Mouse (Mus musculus) forebrain, embryonic 10.5 days (tissue): ENCODE data around the gene Mrpl37. TPM values are rescaled to one million over a fixed set of nuclear protein-coding genes. Genes with fewer than 3 reads are reported as not detected.
"Not testable (repeated sequence)": the region's sequence is repeated elsewhere in the genome, so short reads cannot be mapped to it uniquely, and the experiment has no call there.

ENCODE experiments used
- DNase-seq: peaks from one replicate; pipeline ENCODE4 v3.0.0-alpha.2; 2017; ENCODE audit warnings: low spot score; ENCODE audit errors: extremely low spot score
- H3K27ac ChIP-seq: fragments of 300-500 bp; sonication (generic); 2 replicates; pipeline ENCODE4 v1.5.1; 2016; ENCODE audit warnings: mild to moderate bottlenecking
- H3K27me3 ChIP-seq: fragments of 300-500 bp; sonication (generic); 2 replicates; pipeline ENCODE4 v1.6.1; 2016; ENCODE audit warnings: mild to moderate bottlenecking; ENCODE audit not compliant: poor library complexity, severe bottlenecking
- H3K36me3 ChIP-seq: fragments of 300-500 bp; sonication (generic); replicated peaks from 2 replicates; pipeline ENCODE4 v1.6.1; 2016; ENCODE audit warnings: mild to moderate bottlenecking, moderate library complexity
- H3K4me1 ChIP-seq: fragments of 300-500 bp; sonication (generic); 2 replicates; pipeline ENCODE4 v1.6.1; 2016
- H3K4me3 ChIP-seq: fragments of 300-500 bp; sonication (generic); 2 replicates; pipeline ENCODE4 v1.5.1; 2016; ENCODE audit warnings: mild to moderate bottlenecking, moderate library complexity
- H3K9me3 ChIP-seq: fragments of 300-500 bp; sonication (generic); 2 replicates; pipeline ENCODE4 v1.6.1; 2016; ENCODE audit warnings: mild to moderate bottlenecking, moderate library complexity
- WGBS: fragments of 180-500 bp; shearing (Covaris S2); methylation state at CpG from one replicate; pipeline ENCODE4 v1.1.7; 2016; 5-methylcytosine and 5-hydroxymethylcytosine counted together
- polyA plus RNA-seq: library from polyadenylated mRNA; unstranded; fragments of >200 nt; fragmentation: Nextera tagmentation; extraction: Ambion mirVana; gene quantifications from 2 replicates; pipeline ENCODE4 v1.2.1, GENCODE M21; 2016

Gene Mrpl37
- polyA plus RNA-seq, result 131 and 132 TPM in 2 replicates

DNA sequence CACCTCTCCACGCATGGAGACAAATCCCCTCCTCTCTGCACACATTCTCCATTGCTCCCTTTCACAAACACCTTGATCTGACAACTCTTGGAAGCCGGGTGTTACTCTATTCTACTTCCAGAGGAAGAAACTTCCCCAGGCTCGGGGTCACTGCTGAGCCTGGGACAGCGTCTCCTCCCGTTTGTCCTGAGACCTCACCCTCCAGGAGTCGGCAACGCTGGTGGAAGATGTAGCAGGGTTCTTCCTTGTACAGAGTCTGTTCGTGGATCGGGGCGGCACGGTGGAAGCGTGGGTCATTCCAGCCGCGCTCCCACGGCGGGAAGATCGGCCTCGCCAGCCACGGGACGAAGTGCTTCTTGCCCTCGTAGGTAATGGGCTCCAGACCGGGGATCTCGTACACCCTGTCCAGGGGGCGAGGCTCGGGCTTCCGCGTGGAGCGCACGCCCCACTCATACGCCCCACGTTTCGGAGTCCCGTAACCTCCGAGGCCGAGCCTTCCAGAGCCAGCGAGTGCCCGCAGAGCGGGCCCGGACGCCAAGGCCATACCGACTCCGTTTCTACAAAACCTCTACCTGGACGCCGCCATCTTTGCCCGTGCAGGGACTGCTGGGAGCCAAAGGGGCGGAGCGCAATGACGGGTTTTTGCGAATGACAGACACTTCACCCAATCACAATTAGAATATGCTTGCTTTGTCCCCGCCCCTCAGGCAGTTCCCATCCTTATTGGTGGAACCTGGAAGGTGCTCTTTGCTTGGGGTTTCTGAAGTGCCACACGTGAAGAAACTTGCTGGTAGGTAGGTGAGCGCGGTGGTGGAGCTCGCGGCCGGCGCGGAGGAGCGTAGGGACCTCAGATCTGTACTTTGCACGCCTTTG, at the start of gene Mrpl37, which contains the start of gene Cyb5rl:
Gene Mrpl37, minus strand, starts transcription at position 617 of the 873 bp plus-strand sequence.
Gene Cyb5rl, plus strand, starts transcription at position 737 of the 873 bp plus-strand sequence.
- peak; percentile 94 for DNase-seq
- H3K9me3 ChIP-seq, result no peaks in the 10 kb centered on the region
- peaks cover 5% of the 10 kb centered on the region; the same call in 1 of the 2 replicates for H3K27me3 ChIP-seq
- H3K36me3 ChIP-seq, result peaks cover 35% of the 10 kb centered on the region
- peaks cover 30% of the 10 kb centered on the region for H3K4me1 ChIP-seq
- peak within 1 kb of the TSS; percentile 92 for H3K27ac ChIP-seq
- WGBS, result under 1% methylated on average over 60 of the region's 60 CpGs
- H3K4me3 ChIP-seq, result peak within 1 kb of the TSS; percentile 96

DNA sequence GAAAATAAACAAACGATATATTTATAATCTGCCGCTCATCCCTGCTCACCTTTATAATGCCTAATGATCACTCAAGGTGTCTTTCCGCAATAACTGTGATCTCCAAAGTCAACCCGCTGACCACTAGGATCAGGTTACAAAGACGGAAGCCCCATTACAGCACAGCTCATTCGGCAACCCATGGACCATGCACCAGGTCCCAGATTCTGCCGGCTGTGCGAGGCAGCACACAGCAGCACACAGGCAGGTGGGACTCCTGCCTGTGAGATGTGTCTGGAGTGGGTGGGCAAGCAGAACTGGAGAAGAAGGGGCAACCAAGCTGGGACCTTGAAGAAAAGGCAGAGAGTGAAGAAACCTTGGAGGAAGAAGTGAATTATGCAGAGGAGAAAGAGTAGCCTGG, 47.6 kb upstream of the Mrpl37 start:
- no peaks in the 10 kb centered on the region for H3K9me3 ChIP-seq
- H3K27ac ChIP-seq, result no peak overlapping the region
- DNase-seq, result no peak
- H3K36me3 ChIP-seq, result no peaks in the 10 kb centered on the region
- 71% methylated on average over 8 of the region's 8 CpGs for WGBS
- H3K27me3 ChIP-seq, result no peaks in the 10 kb centered on the region
- no peak overlapping the region for H3K4me3 ChIP-seq
- H3K4me1 ChIP-seq, result peaks cover 21% of the 10 kb centered on the region

DNA sequence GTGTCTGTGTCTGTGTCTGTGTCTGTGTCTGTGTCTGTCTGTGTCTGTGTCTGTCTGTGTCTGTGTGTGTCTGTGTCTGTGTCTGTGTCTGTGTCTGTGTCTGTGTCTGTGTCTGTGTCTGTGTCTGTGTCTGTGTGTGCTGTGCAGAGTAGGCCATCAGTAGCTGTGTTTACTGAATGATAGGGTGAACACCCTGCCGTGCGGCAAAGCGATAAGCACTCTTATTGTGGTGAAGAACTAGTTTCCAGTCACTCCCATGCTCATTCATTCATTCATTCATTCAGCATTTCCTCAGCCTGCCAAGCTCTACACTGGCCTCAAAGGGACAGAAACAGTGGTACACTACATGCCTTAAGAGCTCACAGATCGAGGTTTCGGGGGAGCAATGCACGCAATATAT, 42.5 kb upstream of the Mrpl37 start:
- H3K36me3 ChIP-seq, H3K4me3 ChIP-seq, H3K27me3 ChIP-seq, DNase-seq, H3K9me3 ChIP-seq, H3K27ac ChIP-seq: not testable (repeated sequence)
- WGBS, result 97% methylated on average over 6 of the region's 6 CpGs
- peaks cover 27% of the 10 kb centered on the region for H3K4me1 ChIP-seq

DNA sequence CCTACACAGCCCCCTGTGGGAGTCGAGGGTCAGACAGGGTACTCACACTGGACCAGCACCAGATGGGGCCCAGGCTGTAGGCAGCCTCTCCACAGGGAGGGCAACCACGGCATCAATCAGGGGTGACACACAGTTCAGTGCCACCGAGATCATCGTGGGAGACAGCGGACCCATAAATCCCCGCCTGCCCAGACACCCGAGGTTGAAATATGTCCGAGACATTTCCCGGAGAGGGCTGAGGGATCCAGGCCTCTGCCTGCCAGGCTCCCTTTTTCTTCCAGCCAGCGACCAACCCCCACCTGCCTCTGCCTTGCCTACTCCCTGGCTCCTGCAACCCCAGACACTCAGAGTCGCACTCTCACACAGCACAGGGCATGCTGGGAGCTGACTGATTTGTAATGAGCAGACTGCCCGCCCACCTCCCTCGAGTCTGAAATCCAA, 41.6 kb upstream of the Mrpl37 start:
- 69% methylated on average over 13 of the region's 13 CpGs for WGBS
- H3K27ac ChIP-seq, result peak overlapping the region; percentile 49
- no peaks in the 10 kb centered on the region for H3K36me3 ChIP-seq
- H3K27me3 ChIP-seq, result no peaks in the 10 kb centered on the region
- peaks cover 20% of the 10 kb centered on the region for H3K4me1 ChIP-seq
- DNase-seq, result no peak
- H3K4me3 ChIP-seq, result no peak overlapping the region
- H3K9me3 ChIP-seq, result no peaks in the 10 kb centered on the region

GRCm38 (mm10) chr4:107106777-107107176, 40.1 kb upstream of the Mrpl37 start:
- 94% methylated on average over 16 of the region's 16 CpGs for WGBS
- Histone ChIP-seq H3K4me3 (no peak overlapping the region), H3K27ac (peak overlapping the region; percentile 4; the same call in 1 of the 2 replicates), H3K27me3 (no peaks in the 10 kb centered on the region), H3K36me3 (no peaks in the 10 kb centered on the region), H3K4me1 (peaks cover 31% of the 10 kb centered on the region), H3K9me3 (no peaks in the 10 kb centered on the region)
- no peak for DNase-seq

- peak overlapping the region; percentile 51; the same call in 1 of the 2 replicates for H3K27ac ChIP-seq
- peaks cover 32% of the 10 kb centered on the region for H3K4me1 ChIP-seq
- H3K27me3 ChIP-seq, result 0 out of 2 replicates have a peak, but pooled peaks cover under 1% of the 10 kb centered on the region
- H3K36me3 ChIP-seq, result no peaks in the 10 kb centered on the region
- DNase-seq, result no peak
- 84% methylated on average over 8 of the region's 8 CpGs for WGBS
- H3K4me3 ChIP-seq, result no peak overlapping the region
- no peaks in the 10 kb centered on the region for H3K9me3 ChIP-seq
Observed at GRCm38 (mm10) chr4:107102220-107102619, 35.6 kb upstream of the Mrpl37 start.

GRCm38 (mm10) chr4:107098791-107099525, 32.3 kb upstream of the Mrpl37 start:
- 86% methylated on average over 17 of the region's 17 CpGs for WGBS
- DNase-seq, result no peak
- Histone ChIP-seq H3K27ac (peak overlapping the region; percentile 37), H3K27me3 (0 out of 2 replicates have a peak, but pooled peaks cover 5% of the 10 kb centered on the region), H3K9me3 (no peaks in the 10 kb centered on the region), H3K4me3 (no peak overlapping the region), H3K36me3 (no peaks in the 10 kb centered on the region), H3K4me1 (peaks cover 61% of the 10 kb centered on the region)

DNA sequence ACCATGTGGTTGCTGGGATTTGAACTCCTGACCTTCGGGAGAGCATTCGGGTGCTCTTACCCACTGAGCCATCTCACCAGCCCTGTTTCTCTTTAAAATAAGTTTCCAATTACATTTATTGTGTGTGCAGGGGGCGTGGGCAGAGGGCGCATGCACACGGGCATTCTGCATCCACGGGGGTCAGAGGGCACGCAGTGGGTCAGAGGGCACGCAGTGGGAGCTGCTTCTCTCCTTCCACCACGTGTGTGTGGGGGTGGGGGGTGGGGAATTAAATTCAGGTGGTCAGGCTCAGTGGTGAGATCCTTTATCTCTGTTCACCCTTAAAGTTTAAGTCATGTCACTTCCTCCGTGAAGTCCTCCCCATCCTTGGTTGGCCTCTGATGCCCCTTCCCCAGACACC, 31.7 kb upstream of the Mrpl37 start:
- no peak for DNase-seq
- Histone ChIP-seq H3K27me3 (0 out of 2 replicates have a peak, but pooled peaks cover 5% of the 10 kb centered on the region), H3K4me3 (no peak overlapping the region), H3K4me1 (peaks cover 66% of the 10 kb centered on the region), H3K27ac (no peak overlapping the region), H3K9me3 (no peaks in the 10 kb centered on the region), H3K36me3 (no peaks in the 10 kb centered on the region)
- 76% methylated on average over 10 of the region's 10 CpGs for WGBS

DNA sequence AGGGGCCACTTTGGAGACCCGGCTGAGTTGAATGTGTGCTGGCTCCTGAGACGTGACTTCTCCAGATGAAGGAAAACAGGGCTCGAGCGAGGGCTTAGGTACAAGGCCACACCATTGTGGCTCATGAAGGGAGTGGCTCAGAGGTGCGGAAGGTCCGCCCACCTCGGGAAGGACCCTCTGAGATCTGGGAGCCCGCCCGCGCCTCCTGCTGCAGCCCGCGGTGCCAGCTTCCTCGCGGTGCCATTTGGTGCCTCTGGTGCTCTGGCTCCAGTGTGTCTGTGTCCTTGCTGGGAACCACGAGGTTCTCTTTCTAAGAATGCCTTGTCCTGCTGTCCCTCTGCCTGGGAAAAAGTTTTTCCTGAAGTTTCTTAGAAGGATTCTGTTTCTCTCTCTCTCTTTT, 31.2 kb upstream of the Mrpl37 start:
- Histone ChIP-seq H3K4me1 (peaks cover 70% of the 10 kb centered on the region), H3K27me3 (0 out of 2 replicates have a peak, but pooled peaks cover 5% of the 10 kb centered on the region), H3K36me3 (no peaks in the 10 kb centered on the region), H3K9me3 (no peaks in the 10 kb centered on the region), H3K4me3 (no peak overlapping the region), H3K27ac (peak overlapping the region; percentile 62)
- no peak for DNase-seq
- WGBS, result 64% methylated on average over 15 of the region's 15 CpGs

GRCm38 (mm10) chr4:107096841-107097373, 30.2 kb upstream of the Mrpl37 start, which contains the start of gene Cdcp2:
Gene Cdcp2, plus strand, starts transcription at chr4:107096891.
- Histone ChIP-seq H3K4me3 (no peak within 1 kb of the TSS), H3K27me3 (0 out of 2 replicates have a peak, but pooled peaks cover 5% of the 10 kb centered on the region), H3K9me3 (no peaks in the 10 kb centered on the region), H3K4me1 (peaks cover 64% of the 10 kb centered on the region), H3K27ac (peak within 1 kb of the TSS; percentile 62), H3K36me3 (no peaks in the 10 kb centered on the region)
- DNase-seq, result no peak
- 67% methylated on average over 16 of the region's 16 CpGs for WGBS

- 37% methylated on average over 6 of the region's 6 CpGs for WGBS
- H3K4me1 ChIP-seq, result peaks cover 70% of the 10 kb centered on the region
Observed at GRCm38 (mm10) chr4:107096043-107096442, 29.4 kb upstream of the Mrpl37 start.

DNA sequence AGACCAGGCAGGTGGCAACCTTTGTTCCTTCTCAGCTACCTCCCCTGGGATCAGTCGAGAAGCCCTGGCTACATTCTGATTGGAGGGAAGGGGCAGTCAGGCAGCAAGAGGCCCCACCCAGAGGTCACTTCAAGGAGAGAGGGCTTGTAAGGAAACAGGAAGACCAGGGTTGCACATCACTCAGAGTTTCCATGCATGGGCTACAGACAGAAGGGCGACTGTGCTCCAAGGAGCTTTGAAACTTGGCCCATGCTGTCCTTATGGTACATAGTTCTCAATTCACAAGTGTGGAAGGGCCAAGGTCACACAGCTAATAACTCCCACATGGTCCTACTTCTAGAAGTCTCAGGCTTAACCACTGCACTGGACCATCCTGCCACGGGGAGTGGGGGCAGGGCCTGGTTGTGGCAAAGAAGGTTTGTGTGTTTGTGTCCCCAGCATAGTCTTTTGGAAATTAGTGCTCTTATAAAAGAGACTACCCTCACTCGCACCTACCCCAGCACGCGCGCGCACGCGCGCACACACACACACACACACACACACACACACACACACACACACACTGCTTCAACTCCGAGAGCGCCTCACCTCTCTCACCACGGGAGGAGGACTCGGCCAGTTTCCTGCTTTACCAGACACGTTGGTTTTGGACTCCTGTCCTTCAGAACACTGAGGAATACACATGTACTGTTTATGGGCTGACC, 28.0 kb upstream of the Mrpl37 start:
- Histone ChIP-seq H3K9me3 (no peaks in the 10 kb centered on the region), H3K27me3 (0 out of 2 replicates have a peak, but pooled peaks cover 5% of the 10 kb centered on the region), H3K36me3 (no peaks in the 10 kb centered on the region), H3K4me3 (no peak overlapping the region), H3K4me1 (peaks cover 70% of the 10 kb centered on the region), H3K27ac (peak overlapping the region; percentile 48; the same call in 1 of the 2 replicates)
- WGBS, result 81% methylated on average over 16 of the region's 16 CpGs
- no peak for DNase-seq

More at GRCm38 (mm10) chr4:107096043-107096442, 29.4 kb upstream of the Mrpl37 start:
- no peaks in the 10 kb centered on the region for H3K9me3 ChIP-seq
- no peak overlapping the region for H3K4me3 ChIP-seq
- H3K36me3 ChIP-seq, result no peaks in the 10 kb centered on the region
- H3K27me3 ChIP-seq, result 0 out of 2 replicates have a peak, but pooled peaks cover 5% of the 10 kb centered on the region
- peak overlapping the region; percentile 62 for H3K27ac ChIP-seq
- no peak for DNase-seq
